Mouse (Mus musculus) stomach, embryonic 16.5 days (tissue): ENCODE data around the gene Gucy1b1. TPM values are rescaled to one million over a fixed set of nuclear protein-coding genes. Genes with fewer than 3 reads are reported as not detected.

Experiments used
- ATAC-seq: fragments of 200-750 bp; cut with Nextera tagmentation; 2 replicates; pipeline ENCODE4 v1.8.0; 2017; ENCODE audit warnings: moderate number of reproducible peaks, moderate TSS enrichment; ENCODE audit not compliant: insufficient read depth, low FRiP score
- H3K27ac ChIP-seq: fragments of 300-500 bp; sonication (generic); 2 replicates; pipeline ENCODE4 v1.5.1; 2014; ENCODE audit warnings: low read length
- H3K27me3 ChIP-seq: fragments of 300-500 bp; sonication (generic); 2 replicates; pipeline ENCODE4 v1.6.1; 2014; ENCODE audit warnings: low read length, control low read depth, mixed read lengths; ENCODE audit not compliant: control insufficient read depth, insufficient read depth
- H3K36me3 ChIP-seq: fragments of 300-500 bp; sonication (generic); 2 replicates; pipeline ENCODE4 v1.6.1; 2014; ENCODE audit warnings: low read length; ENCODE audit not compliant: control insufficient read depth, insufficient read depth
- H3K4me1 ChIP-seq: fragments of 300-500 bp; sonication (generic); 2 replicates; pipeline ENCODE4 v1.6.1; 2014; ENCODE audit warnings: low read length, control low read depth, mixed read lengths; ENCODE audit not compliant: control insufficient read depth, insufficient read depth
- H3K4me2 ChIP-seq: fragments of 300-500 bp; sonication (generic); 2 replicates; pipeline ENCODE4 v1.6.1; 2014; ENCODE audit warnings: low read depth, low read length, mixed read lengths
- H3K4me3 ChIP-seq: fragments of 300-500 bp; sonication (generic); replicated peaks from 2 replicates; pipeline ENCODE4 v1.5.1; 2014; ENCODE audit warnings: mild to moderate bottlenecking, low read length
- H3K9ac ChIP-seq: fragments of 300-500 bp; sonication (generic); 2 replicates; pipeline ENCODE4 v1.6.1; 2014; ENCODE audit warnings: low read length
- H3K9me3 ChIP-seq: fragments of 300-500 bp; sonication (generic); replicated peaks from 2 replicates; pipeline ENCODE4 v1.6.1; 2016; ENCODE audit warnings: low read length, control low read depth; ENCODE audit not compliant: control insufficient read depth
- WGBS: fragments of 180-500 bp; shearing (Covaris S2); extraction: QIAGEN DNeasy Blood & Tissue Kit; methylation state at CpG from one replicate; pipeline ENCODE4 v1.1.7; 2014; 5-methylcytosine and 5-hydroxymethylcytosine counted together
- polyA plus RNA-seq: library from polyadenylated mRNA; unstranded; fragments of >200 nt; fragmentation: Nextera tagmentation; extraction: Ambion mirVana; gene quantifications from 2 replicates; pipeline ENCODE4 v1.2.1, GENCODE M21; 2015

The Gucy1b1 gene
- 53.1 and 53.9 TPM in 2 replicates for polyA plus RNA-seq

GRCm38 (mm10) chr3:82074201-82074851 lies at the start of gene Gucy1b1:
Gene Gucy1b1 (minus strand): TSS chr3:82074689.
- no peaks in the 10 kb centered on the region for H3K9me3 ChIP-seq
- WGBS = 2% methylated on average over 25 of the region's 25 CpGs

GRCm38 (mm10) chr3:82118916-82119315 lies 44.4 kb upstream of the Gucy1b1 start:
- Histone ChIP-seq H3K4me3 (no peak overlapping the region), H3K36me3 (no peaks in the 10 kb centered on the region), H3K4me2 (no peak overlapping the region), H3K27ac (no peak overlapping the region), H3K9ac (no peak overlapping the region), H3K9me3 (no peaks in the 10 kb centered on the region; the same call in 1 of the 2 replicates), H3K27me3 (no peaks in the 10 kb centered on the region), H3K4me1 (no peaks in the 10 kb centered on the region)
- no peak for ATAC-seq
- WGBS = 79% methylated on average over 1 of the region's 1 CpGs

More at GRCm38 (mm10) chr3:82074201-82074851, at the start of gene Gucy1b1:
- H3K4me1 ChIP-seq = no peaks in the 10 kb centered on the region
- H3K27ac ChIP-seq = peak within 1 kb of the TSS; percentile 84
- ATAC-seq = peak; percentile 94
- peak within 1 kb of the TSS; percentile 69 for H3K4me3 ChIP-seq
- H3K36me3 ChIP-seq = no peaks in the 10 kb centered on the region
- H3K9ac ChIP-seq = peak within 1 kb of the TSS; percentile 77
- H3K4me2 ChIP-seq = peak within 1 kb of the TSS; percentile 83
- H3K27me3 ChIP-seq = no peaks in the 10 kb centered on the region

GRCm38 (mm10) chr3:82112439-82112838 lies 38.0 kb upstream of the Gucy1b1 start:
- 38% methylated on average over 2 of the region's 2 CpGs for WGBS
- ATAC-seq = peak; percentile 50; the same call in 1 of the 2 replicates
- H3K9ac ChIP-seq = no peak overlapping the region
- no peaks in the 10 kb centered on the region for H3K4me1 ChIP-seq
- H3K27me3 ChIP-seq = no peaks in the 10 kb centered on the region
- no peaks in the 10 kb centered on the region for H3K9me3 ChIP-seq
- no peaks in the 10 kb centered on the region for H3K36me3 ChIP-seq
- H3K27ac ChIP-seq = peak overlapping the region; percentile 25; the same call in 1 of the 2 replicates
- no peak overlapping the region for H3K4me2 ChIP-seq
- H3K4me3 ChIP-seq = no peak overlapping the region

- Histone ChIP-seq H3K4me1 (no peaks in the 10 kb centered on the region), H3K4me3 (no peak overlapping the region), H3K36me3 (no peaks in the 10 kb centered on the region), H3K9me3 (no peaks in the 10 kb centered on the region), H3K27ac (peak overlapping the region; percentile 25; the same call in 1 of the 2 replicates), H3K4me2 (no peak overlapping the region), H3K27me3 (no peaks in the 10 kb centered on the region), H3K9ac (no peak overlapping the region)
- 56% methylated on average over 3 of the region's 3 CpGs for WGBS
- no peak for ATAC-seq
Observed at GRCm38 (mm10) chr3:82111986-82112385, 37.5 kb upstream of the Gucy1b1 start.

- H3K9me3 ChIP-seq = no peaks in the 10 kb centered on the region
- no peaks in the 10 kb centered on the region for H3K4me1 ChIP-seq
- no peak overlapping the region for H3K4me2 ChIP-seq
- H3K9ac ChIP-seq = no peak overlapping the region
- no peak overlapping the region for H3K4me3 ChIP-seq
- no peaks in the 10 kb centered on the region for H3K27me3 ChIP-seq
- H3K27ac ChIP-seq = no peak overlapping the region
- no peak for ATAC-seq
- H3K36me3 ChIP-seq = no peaks in the 10 kb centered on the region
- 87% methylated on average over 15 of the region's 15 CpGs for WGBS
Observed at GRCm38 (mm10) chr3:82108951-82109350, 34.5 kb upstream of the Gucy1b1 start.

- no peak overlapping the region for H3K4me3 ChIP-seq
- no peak overlapping the region for H3K4me2 ChIP-seq
- no peak overlapping the region for H3K9ac ChIP-seq
- WGBS = 62% methylated on average over 6 of the region's 6 CpGs
- H3K9me3 ChIP-seq = no peaks in the 10 kb centered on the region
- H3K27me3 ChIP-seq = no peaks in the 10 kb centered on the region
- no peak overlapping the region for H3K27ac ChIP-seq
- no peaks in the 10 kb centered on the region for H3K4me1 ChIP-seq
- ATAC-seq = no peak
- no peaks in the 10 kb centered on the region for H3K36me3 ChIP-seq
Observed at GRCm38 (mm10) chr3:82104229-82104628, 29.7 kb upstream of the Gucy1b1 start.

- WGBS = 87% methylated on average over 6 of the region's 6 CpGs
- no peaks in the 10 kb centered on the region for H3K27me3 ChIP-seq
Observed at GRCm38 (mm10) chr3:82099127-82099526, 24.6 kb upstream of the Gucy1b1 start.

GRCm38 (mm10) chr3:82096801-82097200 lies 22.3 kb upstream of the Gucy1b1 start:
- 78% methylated on average over 2 of the region's 2 CpGs for WGBS
- Histone ChIP-seq H3K27ac (no peak overlapping the region), H3K9ac (no peak overlapping the region), H3K4me1 (no peaks in the 10 kb centered on the region), H3K36me3 (0 out of 2 replicates have a peak, but pooled peaks cover 3% of the 10 kb centered on the region), H3K4me2 (no peak overlapping the region), H3K27me3 (no peaks in the 10 kb centered on the region), H3K9me3 (no peaks in the 10 kb centered on the region), H3K4me3 (no peak overlapping the region)
- no peak for ATAC-seq

More at GRCm38 (mm10) chr3:82099127-82099526, 24.6 kb upstream of the Gucy1b1 start:
- Histone ChIP-seq H3K9ac (no peak overlapping the region), H3K4me3 (no peak overlapping the region), H3K9me3 (no peaks in the 10 kb centered on the region), H3K4me1 (no peaks in the 10 kb centered on the region), H3K4me2 (no peak overlapping the region), H3K27ac (no peak overlapping the region), H3K36me3 (0 out of 2 replicates have a peak, but pooled peaks cover 3% of the 10 kb centered on the region)
- no peak for ATAC-seq

- Histone ChIP-seq H3K4me3 (peak overlapping the region; percentile 69), H3K27me3 (no peaks in the 10 kb centered on the region), H3K9ac (peak overlapping the region; percentile 77), H3K4me1 (no peaks in the 10 kb centered on the region), H3K9me3 (no peaks in the 10 kb centered on the region), H3K36me3 (no peaks in the 10 kb centered on the region), H3K4me2 (peak overlapping the region; percentile 83), H3K27ac (peak overlapping the region; percentile 84)
- under 1% methylated on average over 34 of the region's 34 CpGs for WGBS
- peak; percentile 63 for ATAC-seq
Observed at GRCm38 (mm10) chr3:82073741-82074181, 728 bp downstream of the Gucy1b1 start.
